Mouse (Mus musculus): ENCODE measurements at regions not wholly inside any gene's neighbourhood (a gene's known extent, or its start where the extent isn't known, plus 50 kb on each side); places are given as distances from the start of the nearest gene placed in this dataset.

- H3K36me3 ChIP-seq (ENCODE audit: insufficient read depth) = no peaks in the 10 kb centered on the region
- H3K4me1 ChIP-seq (ENCODE audit: insufficient read depth) = no peaks in the 10 kb centered on the region
- 0 out of 2 replicates have a peak, but pooled peaks cover 5% of the 10 kb centered on the region for H3K27me3 ChIP-seq (ENCODE audit: insufficient read depth, low read length)
- ATAC-seq (no peak), DNase-seq (peak; percentile 42)
- 60% methylated on average over 8 of the region's 8 CpGs for WGBS
- H3K4me2 ChIP-seq (ENCODE audit: low read depth) = no peak overlapping the region
- H3K27ac ChIP-seq (ENCODE audit: low read depth, low read length) = no peak overlapping the region
- no peak overlapping the region for H3K4me3 ChIP-seq (ENCODE audit: low read depth, low read length)
- no peak overlapping the region for H3K9ac ChIP-seq
- H3K9me3 ChIP-seq (ENCODE audit: low read length) = no peaks in the 10 kb centered on the region
- TF ChIP-seq CTCF (IDR thresholded peaks at IDR 0.05; ENCODE audit: low read depth) = no peak
Measured at GRCm38 (mm10) chr9:61309768-61310493, 62.2 kb upstream of the Tle3 start.

- no peak overlapping the region for H3K4me2 ChIP-seq (ENCODE audit: low read depth)
- WGBS = 80% methylated on average over 5 of the region's 5 CpGs
Measured at GRCm38 (mm10) chr9:61310574-61310973, 61.6 kb upstream of the Tle3 start.

GRCm38 (mm10) chr9:61311604-61312003 is 60.6 kb upstream of the Tle3 start:
- no peak overlapping the region for H3K9ac ChIP-seq
- no peak for DNase-seq

More at GRCm38 (mm10) chr9:61310574-61310973, 61.6 kb upstream of the Tle3 start:
- ATAC-seq (no peak), DNase-seq (no peak)
- Histone ChIP-seq H3K9ac (no peak overlapping the region), H3K9me3 (ENCODE audit: low read length) (no peaks in the 10 kb centered on the region), H3K27ac (ENCODE audit: low read depth, low read length) (no peak overlapping the region), H3K36me3 (ENCODE audit: insufficient read depth) (no peaks in the 10 kb centered on the region), H3K27me3 (ENCODE audit: insufficient read depth, low read length) (0 out of 2 replicates have a peak, but pooled peaks cover 5% of the 10 kb centered on the region), H3K4me3 (ENCODE audit: low read depth, low read length) (no peak overlapping the region), H3K4me1 (ENCODE audit: insufficient read depth) (0 out of 2 replicates have a peak, but pooled peaks cover under 1% of the 10 kb centered on the region)
- no peak for TF ChIP-seq CTCF (IDR thresholded peaks at IDR 0.05; ENCODE audit: low read depth)

GRCm38 (mm10) chr9:61314630-61315179 is 57.5 kb upstream of the Tle3 start:
- H3K4me3 ChIP-seq (ENCODE audit: low read depth, low read length) = no peak overlapping the region
- no peaks in the 10 kb centered on the region for H3K36me3 ChIP-seq (ENCODE audit: insufficient read depth)
- TF ChIP-seq CTCF (IDR thresholded peaks at IDR 0.05; ENCODE audit: low read depth) = no peak
- H3K27ac ChIP-seq (ENCODE audit: low read depth, low read length) = no peak overlapping the region
- H3K4me2 ChIP-seq (ENCODE audit: low read depth) = no peak overlapping the region
- WGBS = 72% methylated on average over 6 of the region's 6 CpGs
- DNase-seq (no peak), ATAC-seq (no peak)
- no peak overlapping the region for H3K9ac ChIP-seq
- no peaks in the 10 kb centered on the region for H3K9me3 ChIP-seq (ENCODE audit: low read length)
- 0 out of 2 replicates have a peak, but pooled peaks cover 5% of the 10 kb centered on the region for H3K27me3 ChIP-seq (ENCODE audit: insufficient read depth, low read length)
- 0 out of 2 replicates have a peak, but pooled peaks cover 2% of the 10 kb centered on the region for H3K4me1 ChIP-seq (ENCODE audit: insufficient read depth)

More at GRCm38 (mm10) chr9:61311604-61312003, 60.6 kb upstream of the Tle3 start:
- H3K9me3 ChIP-seq (ENCODE audit: low read length) = no peaks in the 10 kb centered on the region
- 0 out of 2 replicates have a peak, but pooled peaks cover 5% of the 10 kb centered on the region for H3K27me3 ChIP-seq (ENCODE audit: insufficient read depth, low read length)
- H3K36me3 ChIP-seq (ENCODE audit: insufficient read depth) = no peaks in the 10 kb centered on the region
- H3K4me1 ChIP-seq (ENCODE audit: insufficient read depth) = 0 out of 2 replicates have a peak, but pooled peaks cover 2% of the 10 kb centered on the region
- H3K4me2 ChIP-seq (ENCODE audit: low read depth) = no peak overlapping the region
- 67% methylated on average over 5 of the region's 5 CpGs for WGBS
- ATAC-seq = no peak
- no peak overlapping the region for H3K27ac ChIP-seq (ENCODE audit: low read depth, low read length)
- H3K4me3 ChIP-seq (ENCODE audit: low read depth, low read length) = no peak overlapping the region
- TF ChIP-seq CTCF (IDR thresholded peaks at IDR 0.05; ENCODE audit: low read depth) = no peak

- Histone ChIP-seq H3K9ac (no peak overlapping the region), H3K4me1 (ENCODE audit: insufficient read depth) (0 out of 2 replicates have a peak, but pooled peaks cover 2% of the 10 kb centered on the region), H3K4me3 (ENCODE audit: low read depth, low read length) (no peak overlapping the region), H3K36me3 (ENCODE audit: insufficient read depth) (no peaks in the 10 kb centered on the region), H3K27ac (ENCODE audit: low read depth, low read length) (no peak overlapping the region), H3K27me3 (ENCODE audit: insufficient read depth, low read length) (0 out of 2 replicates have a peak, but pooled peaks cover 5% of the 10 kb centered on the region), H3K4me2 (ENCODE audit: low read depth) (no peak overlapping the region), H3K9me3 (ENCODE audit: low read length) (no peaks in the 10 kb centered on the region)
- TF ChIP-seq CTCF (IDR thresholded peaks at IDR 0.05; ENCODE audit: low read depth) = no peak
- peak; percentile 39 for DNase-seq
- WGBS = 36% methylated on average over 17 of the region's 17 CpGs
- peak; percentile 50; the same call in 1 of the 2 replicates for ATAC-seq
Measured at GRCm38 (mm10) chr9:61315371-61316298, 56.5 kb upstream of the Tle3 start.

- Histone ChIP-seq H3K27me3 (ENCODE audit: insufficient read depth, low read length) (0 out of 2 replicates have a peak, but pooled peaks cover 5% of the 10 kb centered on the region), H3K4me2 (ENCODE audit: low read depth) (no peak overlapping the region), H3K9me3 (ENCODE audit: low read length) (no peaks in the 10 kb centered on the region), H3K27ac (ENCODE audit: low read depth, low read length) (no peak overlapping the region), H3K4me1 (ENCODE audit: insufficient read depth) (0 out of 2 replicates have a peak, but pooled peaks cover 2% of the 10 kb centered on the region), H3K36me3 (ENCODE audit: insufficient read depth) (no peaks in the 10 kb centered on the region), H3K4me3 (ENCODE audit: low read depth, low read length) (no peak overlapping the region), H3K9ac (no peak overlapping the region)
- no peak for TF ChIP-seq CTCF (IDR thresholded peaks at IDR 0.05; ENCODE audit: low read depth)
- DNase-seq = no peak
- WGBS = 38% methylated on average over 4 of the region's 4 CpGs
- ATAC-seq = no peak
Measured at GRCm38 (mm10) chr9:61316442-61316841, 55.7 kb upstream of the Tle3 start.

Measured in forebrain, postnatal 0 days (tissue).